Mouse (Mus musculus): ENCODE measurements around the gene Allc. TPM values are rescaled to one million over a fixed set of nuclear protein-coding genes. Genes with fewer than 3 reads are reported as not detected.
A peak's percentile ranks its signal among the peaks of the same experiment; 100 is the strongest.

The Allc gene
- polyA plus RNA-seq, 1 experiment from 2014 or later, result 0.15 TPM

- Histone ChIP-seq H3K9ac (ENCODE audit: low read depth, low read length) (no peak overlapping the region), H3K9me3 (ENCODE audit: control insufficient read depth, low read length) (no peaks in the 10 kb centered on the region), H3K27ac (ENCODE audit: low read depth, low read length) (no peak overlapping the region), H3K27me3 (replicated peaks; ENCODE audit: control insufficient read depth, insufficient read depth, low read length) (no peaks in the 10 kb centered on the region), H3K4me2 (ENCODE audit: low read length) (no peak overlapping the region), H3K4me1 (ENCODE audit: control insufficient read depth, insufficient read depth, low read depth, low read length) (peaks cover 2% of the 10 kb centered on the region; the same call in 1 of the 2 replicates), H3K4me3 (ENCODE audit: low read length) (no peak overlapping the region), H3K36me3 (ENCODE audit: control insufficient read depth, insufficient read depth, low read length) (no peaks in the 10 kb centered on the region)
- no peak for ATAC-seq
- 81% methylated on average over 4 of the region's 4 CpGs for WGBS
These were observed 35.0 kb upstream of the Allc start for GRCm38 (mm10) chr12:28617297-28617696.

DNA sequence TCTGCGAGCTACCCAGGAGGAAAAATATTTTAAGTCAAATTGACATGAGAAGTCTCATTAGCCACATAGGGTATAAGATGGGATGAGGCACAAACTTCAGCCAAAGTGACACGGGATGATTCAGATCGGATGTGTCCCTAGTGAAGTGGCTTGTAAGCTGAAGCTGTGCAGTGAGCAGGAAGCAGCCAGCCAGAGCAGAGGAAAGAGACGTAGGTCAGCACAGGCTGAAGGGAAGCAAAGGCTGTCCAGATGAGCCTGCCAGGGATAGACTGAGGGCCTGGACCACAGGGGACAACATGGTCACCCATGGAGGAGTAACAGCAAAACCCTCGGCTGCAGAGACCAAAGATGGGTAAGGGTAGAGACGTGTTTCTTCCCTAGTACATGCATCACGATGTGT, 32.1 kb upstream of the Allc start:
- Histone ChIP-seq H3K9ac (ENCODE audit: low read depth, low read length) (no peak overlapping the region), H3K4me2 (ENCODE audit: low read length) (no peak overlapping the region), H3K4me1 (ENCODE audit: control insufficient read depth, insufficient read depth, low read depth, low read length) (peaks cover 2% of the 10 kb centered on the region; the same call in 1 of the 2 replicates), H3K27me3 (replicated peaks; ENCODE audit: control insufficient read depth, insufficient read depth, low read length) (no peaks in the 10 kb centered on the region), H3K27ac (ENCODE audit: low read depth, low read length) (0 out of 2 replicates have a peak overlapping the region, but pooled peaks have one; percentile 48), H3K4me3 (ENCODE audit: low read length) (no peak overlapping the region), H3K36me3 (ENCODE audit: control insufficient read depth, insufficient read depth, low read length) (no peaks in the 10 kb centered on the region), H3K9me3 (ENCODE audit: control insufficient read depth, low read length) (no peaks in the 10 kb centered on the region)
- ATAC-seq, result 0 out of 2 replicates have a peak, but pooled peaks have one; percentile 40
- WGBS, result 60% methylated on average over 7 of the region's 7 CpGs

GRCm38 (mm10) chr12:28612391-28612790, 30.1 kb upstream of the Allc start:
- Histone ChIP-seq H3K4me2 (ENCODE audit: low read length) (no peak overlapping the region), H3K4me3 (ENCODE audit: low read length) (no peak overlapping the region), H3K27me3 (replicated peaks; ENCODE audit: control insufficient read depth, insufficient read depth, low read length) (no peaks in the 10 kb centered on the region), H3K4me1 (ENCODE audit: control insufficient read depth, insufficient read depth, low read depth, low read length) (peaks cover 11% of the 10 kb centered on the region), H3K27ac (ENCODE audit: low read depth, low read length) (no peak overlapping the region), H3K36me3 (ENCODE audit: control insufficient read depth, insufficient read depth, low read length) (no peaks in the 10 kb centered on the region), H3K9me3 (ENCODE audit: control insufficient read depth, low read length) (no peaks in the 10 kb centered on the region), H3K9ac (ENCODE audit: low read depth, low read length) (no peak overlapping the region)
- no peak for ATAC-seq
- WGBS, result 62% methylated on average over 6 of the region's 6 CpGs

GRCm38 (mm10) chr12:28607546-28608305, 25.4 kb upstream of the Allc start:
- Histone ChIP-seq H3K4me3 (ENCODE audit: low read length) (peak overlapping the region; percentile 27), H3K4me1 (ENCODE audit: control insufficient read depth, insufficient read depth, low read depth, low read length) (peaks cover 13% of the 10 kb centered on the region), H3K27me3 (replicated peaks; ENCODE audit: control insufficient read depth, insufficient read depth, low read length) (no peaks in the 10 kb centered on the region), H3K36me3 (ENCODE audit: control insufficient read depth, insufficient read depth, low read length) (no peaks in the 10 kb centered on the region), H3K27ac (ENCODE audit: low read depth, low read length) (peak overlapping the region; percentile 88), H3K9ac (ENCODE audit: low read depth, low read length) (peak overlapping the region; percentile 57), H3K9me3 (ENCODE audit: control insufficient read depth, low read length) (no peaks in the 10 kb centered on the region), H3K4me2 (ENCODE audit: low read length) (peak overlapping the region; percentile 54)
- peak; percentile 91 for ATAC-seq
- WGBS, result 17% methylated on average over 17 of the region's 17 CpGs

DNA sequence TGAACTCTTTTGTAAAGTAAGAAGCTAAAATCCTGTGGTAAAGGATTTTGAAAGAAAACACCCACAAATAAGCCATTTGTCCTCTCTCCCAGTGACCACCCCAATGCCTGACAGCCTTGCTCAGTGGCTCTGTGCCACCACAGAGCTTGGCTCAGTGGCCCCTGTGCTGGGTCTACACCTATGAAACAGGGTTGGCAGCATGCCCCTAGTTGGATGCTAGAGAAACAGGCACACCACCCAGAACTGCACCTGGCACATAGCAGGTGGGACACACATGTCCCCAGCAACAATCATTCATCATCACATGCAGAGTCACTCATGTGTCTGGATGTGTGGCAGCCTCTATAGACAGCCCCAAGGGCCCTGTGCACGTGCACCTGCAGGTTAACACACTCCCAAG, 21.2 kb upstream of the Allc start:
- Histone ChIP-seq H3K4me3 (ENCODE audit: low read length) (no peak overlapping the region), H3K9me3 (ENCODE audit: control insufficient read depth, low read length) (no peaks in the 10 kb centered on the region), H3K36me3 (ENCODE audit: control insufficient read depth, insufficient read depth, low read length) (no peaks in the 10 kb centered on the region), H3K27ac (ENCODE audit: low read depth, low read length) (no peak overlapping the region), H3K4me2 (ENCODE audit: low read length) (no peak overlapping the region), H3K4me1 (ENCODE audit: control insufficient read depth, insufficient read depth, low read depth, low read length) (peaks cover 20% of the 10 kb centered on the region), H3K27me3 (replicated peaks; ENCODE audit: control insufficient read depth, insufficient read depth, low read length) (no peaks in the 10 kb centered on the region), H3K9ac (ENCODE audit: low read depth, low read length) (no peak overlapping the region)
- no peak for ATAC-seq
- 41% methylated on average over 1 of the region's 1 CpGs for WGBS

DNA sequence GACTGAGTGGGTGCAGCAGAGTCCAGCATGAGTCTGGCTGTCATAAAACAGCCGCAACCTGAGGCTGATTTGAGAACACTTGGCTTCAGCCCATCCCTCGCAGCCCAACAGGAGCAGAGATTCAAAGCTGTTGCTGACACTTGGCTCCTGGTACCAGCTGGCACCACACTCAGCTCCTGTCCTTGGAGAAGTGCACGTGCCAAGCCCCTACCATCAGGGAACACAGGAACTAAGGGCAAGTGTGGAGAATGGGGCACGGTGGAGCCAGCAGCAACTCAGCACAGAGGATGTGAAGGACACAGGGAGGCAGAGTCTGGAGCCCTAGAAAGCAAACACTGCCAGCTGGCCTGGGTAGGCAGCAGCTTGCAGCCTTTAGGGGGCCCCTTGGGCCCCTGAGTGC, 19.9 kb upstream of the Allc start:
- no peak overlapping the region for H3K4me3 ChIP-seq (ENCODE audit: low read length)
- ATAC-seq, result peak; percentile 84
- no peak overlapping the region for H3K9ac ChIP-seq (ENCODE audit: low read depth, low read length)
- no peak overlapping the region for H3K4me2 ChIP-seq (ENCODE audit: low read length)
- no peaks in the 10 kb centered on the region for H3K27me3 ChIP-seq (replicated peaks; ENCODE audit: control insufficient read depth, insufficient read depth, low read length)
- no peaks in the 10 kb centered on the region for H3K36me3 ChIP-seq (ENCODE audit: control insufficient read depth, insufficient read depth, low read length)
- no peaks in the 10 kb centered on the region for H3K9me3 ChIP-seq (ENCODE audit: control insufficient read depth, low read length)
- WGBS, result 17% methylated on average over 4 of the region's 4 CpGs
- peaks cover 10% of the 10 kb centered on the region for H3K4me1 ChIP-seq (ENCODE audit: control insufficient read depth, insufficient read depth, low read depth, low read length)
- H3K27ac ChIP-seq (ENCODE audit: low read depth, low read length), result no peak overlapping the region

DNA sequence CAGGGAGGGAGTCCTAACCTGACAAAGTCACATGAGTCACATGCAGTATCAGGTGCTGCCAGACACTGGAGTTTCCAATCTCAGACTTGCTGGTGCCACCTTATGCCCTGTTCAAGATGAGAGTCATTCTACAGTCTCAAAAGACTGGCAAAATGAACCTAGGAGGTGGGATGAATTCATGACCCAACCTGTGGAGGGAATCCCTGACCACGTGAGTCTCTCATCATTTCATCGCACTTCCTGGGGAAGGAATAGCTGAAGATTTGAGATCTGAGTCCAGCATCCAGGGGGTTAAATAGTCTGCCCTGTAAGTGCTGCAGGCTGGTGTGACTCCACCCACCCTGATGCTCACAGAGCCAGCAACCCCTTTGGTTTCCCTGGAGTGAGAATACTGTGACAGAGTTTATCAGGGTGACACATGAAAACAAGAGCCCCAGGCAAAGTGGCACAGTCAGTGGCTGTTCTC, 16.2 kb upstream of the Allc start:
- Histone ChIP-seq H3K9ac (ENCODE audit: low read depth, low read length) (no peak overlapping the region), H3K27ac (ENCODE audit: low read depth, low read length) (no peak overlapping the region), H3K9me3 (ENCODE audit: control insufficient read depth, low read length) (no peaks in the 10 kb centered on the region), H3K4me3 (ENCODE audit: low read length) (no peak overlapping the region), H3K36me3 (ENCODE audit: control insufficient read depth, insufficient read depth, low read length) (no peaks in the 10 kb centered on the region), H3K4me2 (ENCODE audit: low read length) (no peak overlapping the region), H3K4me1 (ENCODE audit: control insufficient read depth, insufficient read depth, low read depth, low read length) (peaks cover 7% of the 10 kb centered on the region), H3K27me3 (replicated peaks; ENCODE audit: control insufficient read depth, insufficient read depth, low read length) (no peaks in the 10 kb centered on the region)
- ATAC-seq, result no peak
- WGBS, result 66% methylated on average over 2 of the region's 2 CpGs

DNA sequence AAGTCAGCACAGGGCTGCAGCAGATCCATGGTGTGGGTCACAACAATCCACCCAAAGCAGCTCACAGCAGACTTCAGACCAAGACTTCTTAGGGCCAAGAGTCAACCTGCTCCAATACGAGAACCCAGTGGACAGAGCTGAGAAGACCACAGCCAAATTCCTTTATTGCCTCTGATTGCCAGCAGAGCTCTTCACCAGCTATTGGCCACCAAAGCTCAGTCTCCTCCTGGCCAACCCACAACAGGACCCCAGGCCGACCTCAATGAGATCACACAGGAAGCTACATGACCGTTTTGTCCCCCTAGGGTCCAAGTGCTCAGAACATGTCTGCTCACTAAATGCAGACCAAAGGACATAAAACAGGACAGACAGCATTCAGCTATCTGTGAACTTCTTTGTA, 15.8 kb upstream of the Allc start:
- H3K4me1 ChIP-seq (ENCODE audit: control insufficient read depth, insufficient read depth, low read depth, low read length), result peaks cover 7% of the 10 kb centered on the region
- no peak overlapping the region for H3K4me2 ChIP-seq (ENCODE audit: low read length)
- no peak overlapping the region for H3K27ac ChIP-seq (ENCODE audit: low read depth, low read length)
- no peaks in the 10 kb centered on the region for H3K27me3 ChIP-seq (replicated peaks; ENCODE audit: control insufficient read depth, insufficient read depth, low read length)
- no peaks in the 10 kb centered on the region for H3K36me3 ChIP-seq (ENCODE audit: control insufficient read depth, insufficient read depth, low read length)
- H3K9me3 ChIP-seq (ENCODE audit: control insufficient read depth, low read length), result no peaks in the 10 kb centered on the region
- H3K9ac ChIP-seq (ENCODE audit: low read depth, low read length), result no peak overlapping the region
- WGBS, result 73% methylated on average over 3 of the region's 3 CpGs
- no peak for ATAC-seq
- H3K4me3 ChIP-seq (ENCODE audit: low read length), result no peak overlapping the region

- Histone ChIP-seq H3K27ac (ENCODE audit: low read depth, low read length) (no peak overlapping the region), H3K9me3 (ENCODE audit: control insufficient read depth, low read length) (no peaks in the 10 kb centered on the region), H3K4me1 (ENCODE audit: control insufficient read depth, insufficient read depth, low read depth, low read length) (peaks cover 7% of the 10 kb centered on the region), H3K4me3 (ENCODE audit: low read length) (no peak overlapping the region), H3K9ac (ENCODE audit: low read depth, low read length) (no peak overlapping the region), H3K36me3 (ENCODE audit: control insufficient read depth, insufficient read depth, low read length) (no peaks in the 10 kb centered on the region), H3K27me3 (replicated peaks; ENCODE audit: control insufficient read depth, insufficient read depth, low read length) (no peaks in the 10 kb centered on the region), H3K4me2 (ENCODE audit: low read length) (no peak overlapping the region)
- 81% methylated on average over 9 of the region's 9 CpGs for WGBS
- ATAC-seq, result no peak
These were observed 15.4 kb upstream of the Allc start for GRCm38 (mm10) chr12:28597699-28598098.

Measured in hindbrain, embryonic 16.5 days (tissue).